Mouse (Mus musculus): Measurements from ENCODE around the gene Ranbp17. TPM values are rescaled to one million over a fixed set of nuclear protein-coding genes. Genes with fewer than 3 reads are reported as not detected.
"Not testable (repeated sequence)": the region's sequence is repeated elsewhere in the genome, so short reads cannot be mapped to it uniquely, and the experiment has no call there.

Ranbp17 gene
- polyA plus RNA-seq, 1 experiment = 0.09 TPM

GRCm38 (mm10) chr11:33433813-33434212 is 79.7 kb downstream of the Ranbp17 start:
- H3K27me3 ChIP-seq (ENCODE audit: control insufficient read depth) = no peaks in the 10 kb centered on the region
- H3K9me3 ChIP-seq (ENCODE audit: control insufficient read depth, low read length) = no peaks in the 10 kb centered on the region
- H3K4me3 ChIP-seq (replicated peaks) = no peak overlapping the region
- H3K36me3 ChIP-seq (ENCODE audit: control insufficient read depth) = no peaks in the 10 kb centered on the region
- H3K4me1 ChIP-seq (ENCODE audit: control insufficient read depth) = no peaks in the 10 kb centered on the region
- no peak for TF ChIP-seq TAL1 (IDR thresholded peaks at IDR 0.05; ENCODE audit: low read length)
- TF ChIP-seq GATA1 (IDR thresholded peaks at IDR 0.05; ENCODE audit: low read length) = no peak

- H3K4me1 ChIP-seq (ENCODE audit: control insufficient read depth) = not testable (repeated sequence)
Observed at GRCm38 (mm10) chr11:33428238-33428637, 85.3 kb downstream of the Ranbp17 start.

GRCm38 (mm10) chr11:33427789-33428188 is 85.8 kb downstream of the Ranbp17 start:
- H3K4me3 ChIP-seq (replicated peaks); H3K9me3 ChIP-seq (ENCODE audit: control insufficient read depth, low read length); H3K27me3 ChIP-seq (ENCODE audit: control insufficient read depth); H3K36me3 ChIP-seq (ENCODE audit: control insufficient read depth); H3K4me1 ChIP-seq (ENCODE audit: control insufficient read depth): not testable (repeated sequence)

More at GRCm38 (mm10) chr11:33428238-33428637, 85.3 kb downstream of the Ranbp17 start:
- not testable (repeated sequence) for H3K4me3 ChIP-seq (replicated peaks); H3K27me3 ChIP-seq (ENCODE audit: control insufficient read depth); H3K9me3 ChIP-seq (ENCODE audit: control insufficient read depth, low read length); H3K36me3 ChIP-seq (ENCODE audit: control insufficient read depth)

- H3K4me3 ChIP-seq (replicated peaks) = no peak overlapping the region
Observed at GRCm38 (mm10) chr11:33422226-33422625, 91.3 kb downstream of the Ranbp17 start.

GRCm38 (mm10) chr11:33404651-33405050 is 108.9 kb downstream of the Ranbp17 start:
- H3K9me3 ChIP-seq (ENCODE audit: control insufficient read depth, low read length) = no peaks in the 10 kb centered on the region
- no peak for TF ChIP-seq GATA1 (IDR thresholded peaks at IDR 0.05; ENCODE audit: low read length)
- no peak for TF ChIP-seq TAL1 (IDR thresholded peaks at IDR 0.05; ENCODE audit: low read length)
- no peaks in the 10 kb centered on the region for H3K4me1 ChIP-seq (ENCODE audit: control insufficient read depth)
- H3K36me3 ChIP-seq (ENCODE audit: control insufficient read depth) = no peaks in the 10 kb centered on the region
- no peaks in the 10 kb centered on the region for H3K27me3 ChIP-seq (ENCODE audit: control insufficient read depth)
- H3K4me3 ChIP-seq (replicated peaks) = no peak overlapping the region

More at GRCm38 (mm10) chr11:33422226-33422625, 91.3 kb downstream of the Ranbp17 start:
- no peaks in the 10 kb centered on the region for H3K9me3 ChIP-seq (ENCODE audit: control insufficient read depth, low read length)
- no peaks in the 10 kb centered on the region for H3K36me3 ChIP-seq (ENCODE audit: control insufficient read depth)
- no peaks in the 10 kb centered on the region for H3K27me3 ChIP-seq (ENCODE audit: control insufficient read depth)
- no peak for TF ChIP-seq TAL1 (IDR thresholded peaks at IDR 0.05; ENCODE audit: low read length)
- no peak for TF ChIP-seq GATA1 (IDR thresholded peaks at IDR 0.05; ENCODE audit: low read length)
- no peaks in the 10 kb centered on the region for H3K4me1 ChIP-seq (ENCODE audit: control insufficient read depth)

- Histone ChIP-seq H3K4me3 (replicated peaks) (no peak overlapping the region), H3K27me3 (ENCODE audit: control insufficient read depth) (no peaks in the 10 kb centered on the region), H3K36me3 (ENCODE audit: control insufficient read depth) (no peaks in the 10 kb centered on the region), H3K9me3 (ENCODE audit: control insufficient read depth, low read length) (no peaks in the 10 kb centered on the region), H3K4me1 (ENCODE audit: control insufficient read depth) (no peaks in the 10 kb centered on the region)
- TF ChIP-seq TAL1 (IDR thresholded peaks at IDR 0.05; ENCODE audit: low read length) = no peak
- no peak for TF ChIP-seq GATA1 (IDR thresholded peaks at IDR 0.05; ENCODE audit: low read length)
Observed at GRCm38 (mm10) chr11:33399346-33399745, 114.2 kb downstream of the Ranbp17 start.

- Histone ChIP-seq H3K4me1 (ENCODE audit: control insufficient read depth) (no peaks in the 10 kb centered on the region), H3K36me3 (ENCODE audit: control insufficient read depth) (no peaks in the 10 kb centered on the region), H3K9me3 (ENCODE audit: control insufficient read depth, low read length) (no peaks in the 10 kb centered on the region), H3K27me3 (ENCODE audit: control insufficient read depth) (no peaks in the 10 kb centered on the region), H3K4me3 (replicated peaks) (no peak overlapping the region)
- TF ChIP-seq TAL1 (IDR thresholded peaks at IDR 0.05; ENCODE audit: low read length) = no peak
- TF ChIP-seq GATA1 (IDR thresholded peaks at IDR 0.05; ENCODE audit: low read length) = no peak
Observed at GRCm38 (mm10) chr11:33398701-33399100, 114.8 kb downstream of the Ranbp17 start.

GRCm38 (mm10) chr11:33396275-33396674 is 117.3 kb downstream of the Ranbp17 start:
- Histone ChIP-seq H3K9me3 (ENCODE audit: control insufficient read depth, low read length) (no peaks in the 10 kb centered on the region), H3K27me3 (ENCODE audit: control insufficient read depth) (no peaks in the 10 kb centered on the region), H3K4me3 (replicated peaks) (no peak overlapping the region), H3K36me3 (ENCODE audit: control insufficient read depth) (no peaks in the 10 kb centered on the region), H3K4me1 (ENCODE audit: control insufficient read depth) (no peaks in the 10 kb centered on the region)
- no peak for TF ChIP-seq TAL1 (IDR thresholded peaks at IDR 0.05; ENCODE audit: low read length)
- TF ChIP-seq GATA1 (IDR thresholded peaks at IDR 0.05; ENCODE audit: low read length) = no peak

GRCm38 (mm10) chr11:33394093-33394492 is 119.5 kb downstream of the Ranbp17 start:
- no peaks in the 10 kb centered on the region for H3K4me1 ChIP-seq (ENCODE audit: control insufficient read depth)
- no peaks in the 10 kb centered on the region for H3K27me3 ChIP-seq (ENCODE audit: control insufficient read depth)
- TF ChIP-seq TAL1 (IDR thresholded peaks at IDR 0.05; ENCODE audit: low read length) (no peak), GATA1 (IDR thresholded peaks at IDR 0.05; ENCODE audit: low read length) (no peak)
- H3K9me3 ChIP-seq (ENCODE audit: control insufficient read depth, low read length) = no peaks in the 10 kb centered on the region
- no peaks in the 10 kb centered on the region for H3K36me3 ChIP-seq (ENCODE audit: control insufficient read depth)
- H3K4me3 ChIP-seq (replicated peaks) = no peak overlapping the region

- H3K36me3 ChIP-seq (ENCODE audit: control insufficient read depth) = no peaks in the 10 kb centered on the region
- no peak overlapping the region for H3K4me3 ChIP-seq (replicated peaks)
- no peaks in the 10 kb centered on the region for H3K9me3 ChIP-seq (ENCODE audit: control insufficient read depth, low read length)
- H3K27me3 ChIP-seq (ENCODE audit: control insufficient read depth) = no peaks in the 10 kb centered on the region
- no peak for TF ChIP-seq TAL1 (IDR thresholded peaks at IDR 0.05; ENCODE audit: low read length)
- no peak for TF ChIP-seq GATA1 (IDR thresholded peaks at IDR 0.05; ENCODE audit: low read length)
- H3K4me1 ChIP-seq (ENCODE audit: control insufficient read depth) = no peaks in the 10 kb centered on the region
Observed at GRCm38 (mm10) chr11:33388685-33389084, 124.9 kb downstream of the Ranbp17 start.
